Mouse (Mus musculus) embryonic facial prominence, embryonic 15.5 days (tissue): Measurements from ENCODE around the gene Tmbim6. TPM values are rescaled to one million over a fixed set of nuclear protein-coding genes. Genes with fewer than 3 reads are reported as not detected.

ENCODE experiments used
- ATAC-seq: fragments of 200-750 bp; cut with Nextera tagmentation; 2 replicates; pipeline ENCODE4 v1.8.0; 2017; ENCODE audit warnings: low read depth, moderate TSS enrichment; ENCODE audit not compliant: insufficient number of reproducible peaks, low FRiP score, low TSS enrichment
- H3K27ac ChIP-seq: fragments of 300-500 bp; sonication (generic); replicated peaks from 2 replicates; pipeline ENCODE4 v1.5.1; 2015; ENCODE audit warnings: mild to moderate bottlenecking, inconsistent platforms
- H3K27me3 ChIP-seq: fragments of 300-500 bp; sonication (generic); 2 replicates; pipeline ENCODE4 v1.6.1; 2015; ENCODE audit warnings: inconsistent platforms
- H3K36me3 ChIP-seq: fragments of 300-500 bp; sonication (generic); 2 replicates; pipeline ENCODE4 v1.6.1; 2015; ENCODE audit warnings: mild to moderate bottlenecking, inconsistent platforms
- H3K4me1 ChIP-seq: fragments of 300-500 bp; sonication (generic); 2 replicates; pipeline ENCODE4 v1.6.1; 2015; ENCODE audit warnings: inconsistent platforms
- H3K4me2 ChIP-seq: fragments of 300-500 bp; sonication (generic); replicated peaks from 2 replicates; pipeline ENCODE4 v1.6.1; 2015; ENCODE audit warnings: mild to moderate bottlenecking, inconsistent platforms
- H3K4me3 ChIP-seq: fragments of 300-500 bp; sonication (generic); replicated peaks from 2 replicates; pipeline ENCODE4 v1.5.1; 2015; ENCODE audit warnings: mild to moderate bottlenecking, inconsistent platforms
- H3K9ac ChIP-seq: fragments of 300-500 bp; sonication (generic); 2 replicates; pipeline ENCODE4 v1.6.1; 2015; ENCODE audit warnings: inconsistent platforms
- H3K9me3 ChIP-seq: fragments of 300-500 bp; sonication (generic); replicated peaks from 2 replicates; pipeline ENCODE4 v1.6.1; 2016; ENCODE audit warnings: inconsistent platforms
- WGBS: fragments of 180-500 bp; shearing (Covaris S2); methylation state at CpG from one replicate; pipeline ENCODE4 v1.1.7; 2015; 5-methylcytosine and 5-hydroxymethylcytosine counted together
- polyA plus RNA-seq: library from polyadenylated mRNA; unstranded; fragments of >200 nt; fragmentation: Nextera tagmentation; extraction: Ambion mirVana; gene quantifications from 2 replicates; pipeline ENCODE4 v1.2.1, GENCODE M21; 2015

Tmbim6 gene
- polyA plus RNA-seq, 1 experiment from 2014 or later = 362 TPM

DNA sequence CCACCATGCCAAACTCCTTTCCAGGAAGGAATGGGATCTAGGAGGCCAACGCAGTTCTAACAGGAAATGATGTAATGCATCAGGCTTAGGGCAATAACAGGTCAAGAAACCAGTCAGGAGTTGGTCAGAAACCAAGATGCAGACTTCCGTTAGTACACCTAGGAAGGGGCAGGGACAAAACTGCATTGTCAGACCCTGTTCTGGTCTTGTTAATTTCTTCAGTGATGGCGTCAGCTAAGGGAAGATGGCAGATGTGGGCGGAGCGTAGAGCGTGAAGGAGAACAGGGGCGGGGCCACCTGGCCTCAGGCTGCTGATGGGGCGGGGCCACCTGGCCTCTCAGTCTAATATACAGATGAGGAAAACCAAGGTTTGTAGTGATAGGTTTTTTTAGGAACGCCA lies 28.5 kb downstream of the Tmbim6 start:
- no peaks in the 10 kb centered on the region for H3K27me3 ChIP-seq
- H3K27ac ChIP-seq = peak overlapping the region; percentile 89
- H3K4me2 ChIP-seq = peak overlapping the region; percentile 40
- no peak overlapping the region for H3K9ac ChIP-seq
- peaks cover 34% of the 10 kb centered on the region for H3K36me3 ChIP-seq
- peak; percentile 5; the same call in 1 of the 2 replicates for ATAC-seq
- H3K9me3 ChIP-seq = no peaks in the 10 kb centered on the region
- WGBS = 65% methylated on average over 9 of the region's 9 CpGs
- H3K4me1 ChIP-seq = peaks cover 40% of the 10 kb centered on the region
- 0 out of 2 replicates have a peak overlapping the region, but pooled peaks have one; percentile 13 for H3K4me3 ChIP-seq

DNA sequence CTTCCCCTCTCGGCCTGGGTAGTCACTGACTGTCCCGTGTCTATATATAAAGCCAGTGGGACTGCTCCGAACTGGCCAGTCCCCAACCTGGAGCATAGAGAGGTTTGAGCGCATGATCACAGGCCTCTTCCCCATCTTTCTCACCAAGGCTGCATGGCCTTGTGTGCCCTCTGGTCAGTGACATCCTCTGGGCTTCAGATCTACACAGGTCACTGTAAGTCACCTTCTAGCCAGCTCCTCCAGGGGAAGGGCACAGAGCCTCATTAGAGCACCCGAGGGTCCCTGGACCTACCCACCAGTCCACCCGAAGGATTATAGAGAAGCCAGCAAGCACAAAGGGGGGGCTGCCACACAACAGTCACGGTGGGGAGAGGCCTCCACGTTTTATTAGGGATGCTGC lies 29.0 kb downstream of the Tmbim6 start:
- H3K4me3 ChIP-seq = no peak overlapping the region
- no peak for ATAC-seq
- no peaks in the 10 kb centered on the region for H3K27me3 ChIP-seq
- peak overlapping the region; percentile 89 for H3K27ac ChIP-seq
- no peak overlapping the region for H3K9ac ChIP-seq
- no peaks in the 10 kb centered on the region for H3K9me3 ChIP-seq
- WGBS = 82% methylated on average over 8 of the region's 8 CpGs
- no peak overlapping the region for H3K4me2 ChIP-seq
- H3K4me1 ChIP-seq = peaks cover 36% of the 10 kb centered on the region
- peaks cover 39% of the 10 kb centered on the region for H3K36me3 ChIP-seq

DNA sequence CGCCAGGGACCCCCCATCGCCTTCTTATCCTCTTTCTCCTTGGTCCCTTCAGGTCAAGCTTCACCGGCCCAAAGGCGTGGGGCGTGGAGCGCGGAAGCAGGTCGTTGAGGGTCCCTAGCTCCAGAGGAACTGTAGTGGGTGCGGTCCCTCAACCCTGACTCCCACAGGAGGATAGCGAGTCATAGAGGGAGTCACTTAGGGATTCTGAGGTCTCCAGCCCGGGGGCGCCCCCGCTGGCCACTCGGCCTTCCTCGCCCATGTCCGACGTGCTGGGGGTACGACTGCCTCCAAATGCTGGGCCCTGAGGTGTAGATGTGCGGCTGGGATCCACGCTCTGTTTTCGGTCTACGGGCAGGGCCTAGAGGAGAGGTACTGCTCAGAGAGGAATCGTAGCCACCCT lies 29.9 kb downstream of the Tmbim6 start:
- no peak overlapping the region for H3K9ac ChIP-seq
- H3K4me3 ChIP-seq = no peak overlapping the region
- H3K4me2 ChIP-seq = no peak overlapping the region
- no peaks in the 10 kb centered on the region for H3K27me3 ChIP-seq
- H3K36me3 ChIP-seq = peaks cover 48% of the 10 kb centered on the region
- no peak for ATAC-seq
- peaks cover 32% of the 10 kb centered on the region for H3K4me1 ChIP-seq
- 92% methylated on average over 23 of the region's 23 CpGs for WGBS
- no peak overlapping the region for H3K27ac ChIP-seq
- H3K9me3 ChIP-seq = no peaks in the 10 kb centered on the region

DNA sequence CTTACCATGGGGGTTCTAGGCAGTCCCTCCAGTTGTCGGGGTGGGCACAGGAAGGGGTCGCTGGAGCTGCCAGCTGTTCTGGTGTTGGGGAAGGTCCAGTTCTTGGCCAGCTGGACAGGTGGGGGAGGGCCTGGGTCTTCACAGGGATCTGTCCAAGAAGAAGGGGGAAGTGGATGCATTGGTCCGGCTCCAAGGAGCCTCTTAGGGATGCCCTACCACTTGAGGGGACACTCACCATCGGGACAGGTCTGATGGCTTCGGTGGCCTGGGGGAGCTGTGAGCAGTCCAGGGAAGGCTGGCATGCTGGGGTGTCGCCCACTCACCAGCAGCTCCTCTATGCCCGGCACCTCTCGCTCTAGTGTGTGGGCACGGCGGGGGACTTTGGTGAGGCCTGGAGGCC lies 30.4 kb downstream of the Tmbim6 start:
- H3K36me3 ChIP-seq = peaks cover 53% of the 10 kb centered on the region
- H3K9me3 ChIP-seq = no peaks in the 10 kb centered on the region
- H3K4me2 ChIP-seq = no peak overlapping the region
- no peak for ATAC-seq
- no peak overlapping the region for H3K27ac ChIP-seq
- WGBS = 90% methylated on average over 10 of the region's 10 CpGs
- H3K4me1 ChIP-seq = peaks cover 26% of the 10 kb centered on the region
- no peak overlapping the region for H3K4me3 ChIP-seq
- no peak overlapping the region for H3K9ac ChIP-seq
- no peaks in the 10 kb centered on the region for H3K27me3 ChIP-seq

DNA sequence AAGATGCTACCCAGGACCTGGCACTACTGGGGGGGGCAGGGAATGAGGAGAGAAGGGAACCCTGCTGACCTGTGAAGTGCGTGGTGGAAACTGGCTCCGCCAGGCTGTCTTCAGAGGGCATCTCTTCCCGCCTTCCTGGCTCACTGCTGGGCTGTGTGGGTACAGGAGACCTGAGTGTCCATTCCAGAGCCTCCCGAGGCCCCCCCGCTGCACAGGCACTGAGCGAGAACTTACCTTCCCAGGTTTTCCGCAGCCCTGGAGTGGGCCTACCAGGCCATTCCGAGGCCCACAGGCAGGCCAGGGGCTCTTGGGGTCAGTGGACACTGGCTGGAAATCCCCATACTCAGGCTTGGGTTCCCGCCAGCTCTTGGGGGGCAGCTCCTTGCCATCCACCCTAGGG lies 31.2 kb downstream of the Tmbim6 start:
- no peaks in the 10 kb centered on the region for H3K9me3 ChIP-seq
- WGBS = 88% methylated on average over 9 of the region's 9 CpGs
- no peak overlapping the region for H3K27ac ChIP-seq
- peaks cover 60% of the 10 kb centered on the region for H3K36me3 ChIP-seq
- H3K4me1 ChIP-seq = peaks cover 24% of the 10 kb centered on the region
- no peaks in the 10 kb centered on the region for H3K27me3 ChIP-seq
- no peak for ATAC-seq
- no peak overlapping the region for H3K9ac ChIP-seq
- H3K4me2 ChIP-seq = no peak overlapping the region
- no peak overlapping the region for H3K4me3 ChIP-seq

DNA sequence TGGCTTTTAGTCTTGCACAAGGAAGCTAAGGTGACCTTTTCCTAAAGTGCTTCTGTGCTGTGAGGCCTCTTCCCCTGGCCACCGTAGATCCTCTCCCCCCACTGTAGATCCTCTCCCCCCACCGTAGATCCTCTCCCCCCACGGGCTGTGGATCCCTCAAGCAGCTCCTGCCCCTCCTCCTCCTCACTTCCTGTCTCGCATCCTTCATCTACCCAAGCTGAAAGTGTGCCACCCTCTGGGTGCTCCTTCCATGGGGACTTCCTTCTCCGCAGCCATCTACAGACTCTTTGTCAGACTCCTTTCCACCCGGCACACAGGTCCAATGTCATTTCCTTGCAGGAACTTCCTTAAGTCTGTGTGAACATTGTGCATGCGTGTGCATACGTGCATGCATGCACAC lies 37.7 kb downstream of the Tmbim6 start:
- Histone ChIP-seq H3K27me3 (no peaks in the 10 kb centered on the region), H3K9ac (no peak overlapping the region), H3K4me1 (peaks cover 19% of the 10 kb centered on the region; the same call in 1 of the 2 replicates), H3K27ac (no peak overlapping the region), H3K4me2 (no peak overlapping the region), H3K4me3 (no peak overlapping the region), H3K36me3 (peaks cover 77% of the 10 kb centered on the region), H3K9me3 (no peaks in the 10 kb centered on the region)
- WGBS = 77% methylated on average over 8 of the region's 8 CpGs
- ATAC-seq = no peak

DNA sequence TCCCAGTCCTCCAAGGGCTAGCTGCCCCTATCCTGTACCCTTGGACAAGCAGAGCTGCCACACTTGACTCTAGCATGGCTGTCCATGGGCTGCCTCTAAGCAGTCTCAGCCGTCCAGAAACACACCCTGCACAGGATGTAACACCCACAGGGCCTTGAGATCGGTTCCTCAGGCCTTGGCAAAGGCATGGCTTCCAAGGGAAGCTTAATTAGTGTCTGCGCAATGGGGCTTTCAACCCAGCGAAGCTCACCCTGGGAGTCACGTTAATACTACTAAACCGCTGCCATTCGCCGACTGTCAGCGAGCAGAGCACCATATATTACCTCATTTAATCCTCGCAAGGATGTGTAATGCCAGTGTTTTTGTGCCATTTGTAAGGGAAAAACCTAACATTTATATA lies 38.4 kb downstream of the Tmbim6 start:
- 70% methylated on average over 10 of the region's 10 CpGs for WGBS
- Histone ChIP-seq H3K4me3 (no peak overlapping the region), H3K27ac (peak overlapping the region; percentile 49; the same call in 1 of the 2 replicates), H3K36me3 (peaks cover 70% of the 10 kb centered on the region), H3K4me1 (peaks cover 22% of the 10 kb centered on the region; the same call in 1 of the 2 replicates), H3K4me2 (no peak overlapping the region), H3K9me3 (no peaks in the 10 kb centered on the region), H3K27me3 (no peaks in the 10 kb centered on the region), H3K9ac (no peak overlapping the region)
- ATAC-seq = no peak

DNA sequence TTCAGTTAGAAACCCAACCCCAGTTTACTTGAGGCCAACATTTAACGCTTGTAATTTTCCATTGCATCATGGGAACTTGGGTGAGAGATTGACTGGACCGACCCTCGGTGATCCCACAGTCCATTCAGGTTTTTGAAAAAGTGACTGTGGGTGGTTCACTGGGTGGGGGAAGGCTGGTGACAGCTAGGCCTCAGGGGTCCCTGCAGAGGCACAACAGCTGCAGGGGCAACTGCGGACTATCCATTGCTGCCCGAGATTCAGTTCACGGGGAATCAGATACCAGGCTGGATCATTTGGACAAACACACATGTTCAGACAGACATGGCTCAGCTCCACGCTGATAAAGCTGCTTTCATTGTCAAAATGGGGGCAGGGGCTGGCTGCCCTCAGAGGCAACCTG lies 38.8 kb downstream of the Tmbim6 start:
- no peak overlapping the region for H3K4me2 ChIP-seq
- no peaks in the 10 kb centered on the region for H3K27me3 ChIP-seq
- peaks cover 66% of the 10 kb centered on the region for H3K36me3 ChIP-seq
- no peak for ATAC-seq
- H3K4me3 ChIP-seq = no peak overlapping the region
- H3K9ac ChIP-seq = no peak overlapping the region
- H3K9me3 ChIP-seq = no peaks in the 10 kb centered on the region
- 70% methylated on average over 7 of the region's 7 CpGs for WGBS
- H3K27ac ChIP-seq = 0 out of 2 replicates have a peak overlapping the region, but pooled peaks have one; percentile 40
- H3K4me1 ChIP-seq = peaks cover 25% of the 10 kb centered on the region; the same call in 1 of the 2 replicates

DNA sequence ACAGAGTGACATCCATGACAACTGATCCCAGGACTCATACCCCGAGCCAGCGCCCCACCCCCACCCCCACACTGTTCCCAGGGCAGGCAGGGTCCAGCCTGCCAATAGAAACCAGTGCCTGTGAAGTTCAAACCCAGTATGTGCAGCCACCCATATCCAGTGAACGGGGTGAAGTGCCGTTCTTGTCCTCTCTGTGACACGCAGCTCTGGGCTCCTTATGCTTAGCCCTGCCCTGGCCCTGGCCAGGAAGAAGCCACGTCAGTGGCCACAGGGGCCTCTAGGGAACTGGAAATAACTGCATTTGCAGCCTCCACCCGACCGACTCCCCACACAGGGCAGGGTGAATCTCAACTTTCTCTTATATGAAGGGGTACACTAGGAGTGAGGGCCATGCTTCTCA lies 39.3 kb downstream of the Tmbim6 start:
- Histone ChIP-seq H3K4me1 (peaks cover 29% of the 10 kb centered on the region), H3K27me3 (no peaks in the 10 kb centered on the region), H3K9ac (no peak overlapping the region), H3K9me3 (no peaks in the 10 kb centered on the region), H3K27ac (0 out of 2 replicates have a peak overlapping the region, but pooled peaks have one; percentile 40), H3K36me3 (peaks cover 61% of the 10 kb centered on the region), H3K4me3 (no peak overlapping the region), H3K4me2 (no peak overlapping the region)
- 64% methylated on average over 8 of the region's 8 CpGs for WGBS
- ATAC-seq = no peak; the same call in 1 of the 2 replicates

DNA sequence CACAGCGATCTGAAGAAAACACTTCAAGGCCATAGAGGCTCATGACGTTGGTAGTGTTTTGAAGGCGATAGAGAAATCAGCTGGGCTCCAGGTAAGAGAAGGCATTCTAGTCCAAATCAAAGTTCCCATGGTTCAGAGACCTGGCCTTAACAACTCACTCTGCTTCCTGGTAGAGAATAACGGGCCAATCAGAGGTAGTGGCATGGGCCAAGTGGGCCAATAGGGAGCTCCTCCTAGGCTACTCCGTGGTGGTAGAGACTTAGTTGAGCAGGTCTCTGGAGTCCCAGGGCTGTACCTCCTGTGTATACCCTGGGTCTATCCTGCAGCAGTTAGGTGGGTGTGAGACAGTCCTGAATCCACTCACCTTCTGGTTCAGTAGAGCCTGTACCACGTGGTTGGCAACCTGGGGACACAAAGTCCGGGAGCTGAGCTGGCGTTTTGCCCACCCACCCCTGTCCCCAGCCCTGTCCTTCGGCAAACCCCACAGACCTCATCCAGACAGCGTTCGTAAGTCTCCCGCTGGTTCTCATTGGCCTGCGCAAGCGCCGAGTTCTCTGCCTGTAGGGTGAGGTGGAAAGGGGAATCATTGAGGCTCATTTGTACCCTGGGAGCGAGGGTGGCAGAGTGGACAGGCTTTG lies 40.5 kb downstream of the Tmbim6 start:
- H3K4me1 ChIP-seq = peaks cover 40% of the 10 kb centered on the region

DNA sequence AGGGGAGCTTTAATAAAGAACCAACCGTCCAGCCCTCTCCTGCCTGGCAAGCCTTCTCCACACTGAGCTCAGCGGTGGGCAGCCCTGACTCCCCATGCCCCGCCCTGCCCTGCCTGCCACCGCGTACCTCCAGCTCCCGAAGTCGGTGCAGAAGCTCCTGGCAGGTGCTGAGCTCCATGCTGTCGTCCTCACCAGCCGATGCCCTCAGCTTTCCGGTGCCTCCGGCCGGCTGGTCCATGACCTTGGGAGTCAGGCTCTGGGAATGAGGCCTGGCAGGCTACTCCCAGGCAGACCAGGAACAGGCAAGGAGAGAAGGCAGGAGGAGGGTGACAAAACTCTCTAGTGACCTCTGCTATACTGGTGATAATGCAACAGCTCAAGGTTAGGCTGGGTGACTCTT lies 41.2 kb downstream of the Tmbim6 start:
- H3K9me3 ChIP-seq = no peaks in the 10 kb centered on the region
- 82% methylated on average over 12 of the region's 12 CpGs for WGBS
- H3K4me1 ChIP-seq = peaks cover 47% of the 10 kb centered on the region
- no peak overlapping the region for H3K27ac ChIP-seq
- no peak overlapping the region for H3K4me3 ChIP-seq
- peaks cover 48% of the 10 kb centered on the region for H3K36me3 ChIP-seq
- H3K4me2 ChIP-seq = no peak overlapping the region
- no peak overlapping the region for H3K9ac ChIP-seq
- ATAC-seq = no peak
- no peaks in the 10 kb centered on the region for H3K27me3 ChIP-seq

More for the DNA sequence above, 40.5 kb downstream of the Tmbim6 start:
- Histone ChIP-seq H3K4me2 (no peak overlapping the region), H3K9ac (no peak overlapping the region), H3K4me3 (no peak overlapping the region), H3K36me3 (peaks cover 50% of the 10 kb centered on the region), H3K27me3 (no peaks in the 10 kb centered on the region), H3K27ac (no peak overlapping the region), H3K9me3 (no peaks in the 10 kb centered on the region)
- no peak for ATAC-seq
- 88% methylated on average over 16 of the region's 16 CpGs for WGBS
